Mouse (Mus musculus) natural killer cell, adult 2 months (primary cell): ENCODE measurements around the gene Atxn2.
"Not testable (repeated sequence)": the region's sequence is repeated elsewhere in the genome, so short reads cannot be mapped to it uniquely, and the experiment has no call there.

Source experiments
- DNase-seq, 2 experiments: peaks; one replicate each; pipeline ENCODE4 v3.0.0; 2022; ENCODE audit warnings: low spot score in 2 of 2

The Atxn2 gene

GRCm38 (mm10) chr5:121711928-121712231 lies 743 bp downstream of the Atxn2 start:
- DNase-seq: no peak

GRCm38 (mm10) chr5:121712232-121712933 lies 1.2 kb downstream of the Atxn2 start:
- DNase-seq: no peak

- peak in 1 of 2 experiments; percentile 1 for DNase-seq
Measured at GRCm38 (mm10) chr5:121712934-121713538, 1.9 kb downstream of the Atxn2 start.

GRCm38 (mm10) chr5:121714331-121714730 lies 3.2 kb downstream of the Atxn2 start:
- DNase-seq: no peak

- DNase-seq: no peak
Measured at GRCm38 (mm10) chr5:121714928-121715327, 3.8 kb downstream of the Atxn2 start.

GRCm38 (mm10) chr5:121718462-121718861 lies 7.3 kb downstream of the Atxn2 start:
- DNase-seq: no peak

- DNase-seq: no peak
Measured at GRCm38 (mm10) chr5:121720888-121721585, 9.9 kb downstream of the Atxn2 start.

GRCm38 (mm10) chr5:121721841-121722240 lies 10.7 kb downstream of the Atxn2 start:
- DNase-seq: no peak

- DNase-seq: no peak
Measured at GRCm38 (mm10) chr5:121724678-121725077, 13.5 kb downstream of the Atxn2 start.

GRCm38 (mm10) chr5:121730057-121730456 lies 18.9 kb downstream of the Atxn2 start:
- DNase-seq: no peak

GRCm38 (mm10) chr5:121736641-121737040 lies 25.5 kb downstream of the Atxn2 start:
- no peak for DNase-seq

GRCm38 (mm10) chr5:121738162-121738561 lies 27.0 kb downstream of the Atxn2 start:
- not testable (repeated sequence) for DNase-seq

GRCm38 (mm10) chr5:121738576-121739191 lies 27.5 kb downstream of the Atxn2 start:
- DNase-seq: no peak

GRCm38 (mm10) chr5:121740516-121740915 lies 29.4 kb downstream of the Atxn2 start:
- no peak for DNase-seq

- DNase-seq: no peak
Measured at GRCm38 (mm10) chr5:121742915-121743314, 31.8 kb downstream of the Atxn2 start.

GRCm38 (mm10) chr5:121747884-121748594 lies 36.9 kb downstream of the Atxn2 start:
- not testable (repeated sequence) for DNase-seq

- DNase-seq: no peak
Measured at GRCm38 (mm10) chr5:121749633-121750032, 38.5 kb downstream of the Atxn2 start.

GRCm38 (mm10) chr5:121757900-121758299 lies 46.8 kb downstream of the Atxn2 start:
- DNase-seq: no peak

- no peak for DNase-seq
Measured at GRCm38 (mm10) chr5:121758341-121758740, 47.2 kb downstream of the Atxn2 start.

- DNase-seq: no peak
Measured at GRCm38 (mm10) chr5:121759921-121760320, 48.8 kb downstream of the Atxn2 start.

GRCm38 (mm10) chr5:121761459-121761858 lies 50.3 kb downstream of the Atxn2 start:
- DNase-seq: no peak

- DNase-seq: no peak
Measured at GRCm38 (mm10) chr5:121762949-121763348, 51.8 kb downstream of the Atxn2 start.
